Mouse (Mus musculus) G1E (cell line): Measurements from ENCODE around the gene Syt11.

Source experiments
- CTCF ChIP-seq: IDR thresholded peaks from 2 replicates; pipeline ENCODE4 v1.5.1; 2012; ENCODE audit warnings: low read depth, low read length, inconsistent platforms, mixed read lengths
- GATA1 ChIP-seq: IDR thresholded peaks from 2 replicates; pipeline ENCODE4 v1.6.1; 2012; ENCODE audit warnings: borderline replicate concordance, low read length, inconsistent platforms, mixed read lengths

DNA sequence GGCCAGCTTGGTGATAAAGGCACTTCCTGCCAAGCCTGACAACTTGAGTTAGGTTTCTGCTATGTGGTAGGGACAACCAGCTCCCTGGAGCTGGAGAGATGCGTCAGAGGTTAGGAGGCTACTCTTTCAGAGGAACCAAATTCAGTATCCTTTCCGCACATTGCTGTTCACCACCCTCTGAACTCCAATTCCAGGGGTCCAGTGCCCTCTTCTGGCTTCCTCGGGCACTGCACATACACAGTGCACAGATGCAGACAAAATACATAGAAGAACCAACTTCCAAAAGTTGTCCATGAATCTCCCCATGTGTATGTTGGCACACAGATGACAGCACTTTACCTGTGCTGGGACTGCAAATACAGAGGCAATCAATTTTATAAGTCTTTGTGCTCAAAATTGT is 36.3 kb downstream of the Syt11 start:
- TF ChIP-seq CTCF (peak; percentile 83), GATA1 (no peak)
